ENCODE assay signal across 17 mouse cellular contexts in genomic region chr19:58818571-58819415, GRCm38 (mm10). TPM values are rescaled to one million over a fixed set of nuclear protein-coding genes. Genes with fewer than 3 reads are reported as not detected.
DNase-seq lines count a peak whose midpoint lies in the region; ATAC-seq and TF ChIP-seq lines count a peak whose summit lies in the region.
"Had no signal": no experiment of that assay in that cellular context is flagged by ENCODE, and none has a peak within 500 bp of the region (broad histone marks: within the 10 kb centered on the region; RNA-seq: fewer than 3 reads in every experiment).

No protein-coding gene starts in this region.

- H3K79me2 ChIP-seq in CH12.LX (replicated peaks; ENCODE audit: control insufficient read depth, extremely low read depth, insufficient read depth, poor library complexity, severe bottlenecking), result no peaks in the 10 kb centered on the region

- H3K9ac ChIP-seq in kidney, embryonic 16.5 days (replicated peaks; ENCODE audit: low read length), result no peak overlapping the region
- no peak overlapping the region for H3K9ac ChIP-seq in CH12.LX (ENCODE audit: insufficient read depth, low read depth)
- H3K9ac ChIP-seq: embryonic facial prominence, embryonic 15.5 days; midbrain, embryonic 12.5 days; neural tube, embryonic 15.5 days had no signal

- H3K27ac ChIP-seq in kidney, embryonic 16.5 days (ENCODE audit: low read length), result peak overlapping the region; percentile 20; the same call in 1 of the 2 replicates
- no peak overlapping the region for H3K27ac ChIP-seq in CH12.LX (ENCODE audit: insufficient read depth, low read depth)
- H3K27ac ChIP-seq: embryonic facial prominence, embryonic 15.5 days; midbrain, embryonic 12.5 days; neural tube, embryonic 15.5 days had no signal

- dilution Hi-C loops in CH12.LX (cut with MboI; ENCODE audit: extremely low pct_ligation_motif_present, extremely low pct_unique_long_range_greater_than_20kb, low sequenced_read_pairs), result no loop called here

- 0 out of 2 replicates have a peak, but pooled peaks have one; percentile 24 for ATAC-seq in kidney, embryonic 16.5 days (ENCODE audit: low FRiP score, low TSS enrichment)
- no peak for ATAC-seq in erythroblast, adult 5-6 weeks (replicated peaks; ENCODE audit: low FRiP score, poor library complexity, severe bottlenecking)

- no peak for TF ChIP-seq CTCF in CH12.LX (conservative IDR thresholded peaks at IDR 0.05 in 1 of 2, IDR thresholded peaks at IDR 0.05 in 1 of 2; ENCODE audit: low read depth in 2 of 2, low read length in 2 of 2)

- in situ Hi-C loops in CH12.LX (cut with MboI; ENCODE audit: low pct_ligation_motif_present, low pct_unique_long_range_greater_than_20kb, low sequenced_read_pairs), result loop anchor here (5.0 kb wide), 1 partner anchor 394 kb away; no protein-coding TSS in a partner anchor

- TF ChIP-seq EP300 in CH12.LX (IDR thresholded peaks at IDR 0.05; ENCODE audit: low read length), result no peak

- DNase-seq in kidney, adult 18-20 months, result no peak
- no peak for DNase-seq in CH12.LX (ENCODE audit: extremely low read depth)
- peak; percentile 46 to 50 for DNase-seq in heart, adult 9 months (ENCODE audit: low spot score in 2 of 2)
- DNase-seq in kidney, postnatal 10 days, result peak; percentile 44
- DNase-seq in right cerebral cortex, adult 18-20 months, result no peak
- no peak for DNase-seq in ovary, postnatal 10 days (ENCODE audit: low spot score)
- DNase-seq: adrenal gland, postnatal 10 days; cerebellum, adult 9-11 months; lung, adult 18-20 months had no signal

- no peaks in the 10 kb centered on the region for H3K36me3 ChIP-seq in kidney, embryonic 16.5 days (ENCODE audit: insufficient read depth, low read length)
- H3K36me3 ChIP-seq in CH12.LX (replicated peaks in 1 of 2; ENCODE audit: control insufficient read depth in 1 of 2, insufficient read depth in 1 of 2, low read length in 1 of 2), result no peaks in the 10 kb centered on the region
- H3K36me3 ChIP-seq: embryonic facial prominence, embryonic 15.5 days; G1E; midbrain, embryonic 12.5 days had no signal

- no peak overlapping the region for H3K4me3 ChIP-seq in kidney, embryonic 16.5 days (ENCODE audit: low read length)
- no peak overlapping the region for H3K4me3 ChIP-seq in CH12.LX (replicated peaks in 1 of 3; ENCODE audit: low read depth in 2 of 3, low read length in 2 of 3, poor library complexity in 1 of 3)
- H3K4me3 ChIP-seq: embryonic facial prominence, embryonic 15.5 days; midbrain, embryonic 12.5 days; neural tube, embryonic 15.5 days had no signal

- no peak for TF ChIP-seq POLR2A in CH12.LX (IDR thresholded peaks at IDR 0.05; ENCODE audit: low read depth, low read length)

- no peaks in the 10 kb centered on the region for H3K9me3 ChIP-seq in kidney, embryonic 16.5 days (ENCODE audit: low read length)
- no peaks in the 10 kb centered on the region for H3K9me3 ChIP-seq in CH12.LX (replicated peaks; ENCODE audit: low read length)
- H3K9me3 ChIP-seq: embryonic facial prominence, embryonic 15.5 days; midbrain, embryonic 12.5 days; neural tube, embryonic 15.5 days had no signal

- no peak overlapping the region for H3K4me2 ChIP-seq in kidney, embryonic 16.5 days (replicated peaks; ENCODE audit: low read depth, low read length)
- peak overlapping the region; percentile 52 for H3K4me2 ChIP-seq in CH12.LX (ENCODE audit: insufficient read depth, low read depth, poor library complexity, severe bottlenecking)
- H3K4me2 ChIP-seq: embryonic facial prominence, embryonic 15.5 days; midbrain, embryonic 12.5 days; neural tube, embryonic 15.5 days had no signal

- 68% methylated on average over 14 of the region's 14 CpGs for WGBS in kidney, embryonic 16.5 days

- peaks cover 26% of the 10 kb centered on the region for H3K4me1 ChIP-seq in kidney, embryonic 16.5 days (ENCODE audit: insufficient read depth, low read length)
- peaks cover 7 to 49% of the 10 kb centered on the region in 2 experiments; a peak in 3 of 4 replicates for H3K4me1 ChIP-seq in CH12.LX (ENCODE audit: control insufficient read depth in 1 of 2, insufficient read depth in 2 of 2)
- H3K4me1 ChIP-seq: embryonic facial prominence, embryonic 15.5 days had no signal

- no peaks in the 10 kb centered on the region for H3K27me3 ChIP-seq in kidney, embryonic 16.5 days (ENCODE audit: insufficient read depth, low read length)
- H3K27me3 ChIP-seq in CH12.LX (replicated peaks), result no peaks in the 10 kb centered on the region
- H3K27me3 ChIP-seq: embryonic facial prominence, embryonic 15.5 days; midbrain, embryonic 12.5 days; neural tube, embryonic 15.5 days had no signal

- no peak for TF ChIP-seq RAD21 in CH12.LX (IDR thresholded peaks at IDR 0.05; ENCODE audit: low read depth, low read length)

TF ChIP-seq in CH12.LX, 34 proteins besides CTCF, POLR2A, EP300 and RAD21:
- TF ChIP-seq KAT2A (IDR thresholded peaks at IDR 0.05; ENCODE audit: insufficient replicate concordance, low read length) (no peak), E2F4 (IDR thresholded peaks at IDR 0.05; ENCODE audit: insufficient replicate concordance, low read depth, low read length) (no peak), SMC3 (IDR thresholded peaks at IDR 0.05; ENCODE audit: low read depth, low read length) (no peak), IRF4 (IDR thresholded peaks at IDR 0.05; ENCODE audit: low read depth, low read length) (no peak), ETS1 (conservative IDR thresholded peaks at IDR 0.05; ENCODE audit: low read depth, low read length) (peak; percentile 44; the same call in 1 of the 2 replicates), USF2 (conservative IDR thresholded peaks at IDR 0.05; ENCODE audit: low read depth, low read length) (no peak), GABPA (IDR thresholded peaks at IDR 0.05; ENCODE audit: insufficient replicate concordance, low read depth, low read length) (no peak), ZNF384 (IDR thresholded peaks at IDR 0.05; ENCODE audit: low read depth, low read length) (no peak)

RNA-seq across cellular contexts. Expression of gene 1700019N19Rik, which starts 24.5 kb away (rescaled TPM):
- not detected in 2 replicates for polyA plus RNA-seq in kidney, embryonic 16.5 days (2015; fragmentation: Nextera tagmentation; extraction: Ambion mirVana)
- total RNA-seq in CH12.LX (2012; rRNA removed), result 1.1 and 1.4 TPM in 2 replicates
- 0.53 and 0.83 TPM in 2 replicates for total RNA-seq in CH12.LX (2014; rRNA removed)
- polyA plus RNA-seq in CH12.LX (2012; ENCODE audit: insufficient read length, low read depth), result 0.50 and 0.89 TPM in 2 replicates
- not detected in 2 replicates for total RNA-seq in erythroblast, adult 5-6 weeks (2015; ENCODE audit: low replicate concordance)
- total RNA-seq in erythroblast, adult 5-6 weeks (2017; ENCODE audit: low replicate concordance), result not detected in 2 replicates
- total RNA-seq: adrenal gland, postnatal 10 days; G1E had no signal
- polyA plus RNA-seq: embryonic facial prominence, embryonic 15.5 days; G1E; hindbrain, embryonic 11.5 days; large intestine, adult 2 months; midbrain, embryonic 12.5 days; neural tube, embryonic 15.5 days had no signal

RNA-seq across cellular contexts. Expression of gene Pnliprp2, which starts 59.3 kb away (rescaled TPM):
- polyA plus RNA-seq in kidney, embryonic 16.5 days (2015; fragmentation: Nextera tagmentation; extraction: Ambion mirVana), result 0.22 and 0.28 TPM in 2 replicates
- total RNA-seq in CH12.LX (2012; rRNA removed) (0.08 and 0.13 TPM in 2 replicates), CH12.LX (2014; rRNA removed) (0.30 and 0.38 TPM in 2 replicates)
- 0.14 TPM in 1 of 2 replicates, not detected in the other for polyA plus RNA-seq in CH12.LX (2012; ENCODE audit: insufficient read length, low read depth)
- not detected in 2 replicates for total RNA-seq in erythroblast, adult 5-6 weeks (2015; ENCODE audit: low replicate concordance)
- not detected in 2 replicates for total RNA-seq in erythroblast, adult 5-6 weeks (2017; ENCODE audit: low replicate concordance)
- total RNA-seq: adrenal gland, postnatal 10 days; G1E had no signal
- polyA plus RNA-seq: G1E; midbrain, embryonic 12.5 days; neural tube, embryonic 15.5 days had no signal

Comparison
In these comparisons a context has a peak if more than half of its experiments do, and no peak if none do; other contexts are left out.
1. DNase-seq: peak in heart, adult 9 months (2 of 2) and kidney, postnatal 10 days (single experiment); none in kidney, adult 18-20 months (single experiment), CH12.LX (single experiment), right cerebral cortex, adult 18-20 months (single experiment) and ovary, postnatal 10 days (single experiment).